Mouse (Mus musculus) MEL (cell line): ENCODE measurements around the gene Ripply1. TPM values are rescaled to one million over a fixed set of nuclear protein-coding genes. Genes with fewer than 3 reads are reported as not detected.

Experiments used
- DNase-seq: peaks from one replicate; pipeline ENCODE4 v3.0.0; 2011; ENCODE audit warnings: low read depth, low spot score
- H3K27ac ChIP-seq: 2 replicates; pipeline ENCODE4 v1.5.1; 2012; ENCODE audit warnings: low read depth, mild to moderate bottlenecking, control low read depth, low read length, moderate library complexity; ENCODE audit not compliant: control insufficient read depth
- H3K27me3 ChIP-seq, 2 experiments: fragments of 150-350 bp in 1 of 2; sonication (generic) in 1 of 2; 2 replicates each; pipeline ENCODE4 v1.6.1; 2012; ENCODE audit warnings: low read length in 2 of 2, mild to moderate bottlenecking in 2 of 2, improper control_type of control experiment in 1 of 2, moderate library complexity in 1 of 2; ENCODE audit not compliant: insufficient read depth in 2 of 2, control insufficient read depth in 1 of 2
- H3K36me3 ChIP-seq, 2 experiments: 2 replicates each; pipeline ENCODE4 v1.6.1; 2012 to 2014; ENCODE audit warnings: low read length in 2 of 2, improper control_type of control experiment in 1 of 2, inconsistent platforms in 1 of 2, mild to moderate bottlenecking in 1 of 2; ENCODE audit not compliant: insufficient read depth in 2 of 2, control insufficient read depth in 1 of 2
- H3K4me1 ChIP-seq, 2 experiments: fragments of 150-350 bp in 1 of 2; sonication (generic) in 1 of 2; 2 replicates each; pipeline ENCODE4 v1.6.1; 2012; ENCODE audit warnings: low read length in 2 of 2, improper control_type of control experiment in 1 of 2, mild to moderate bottlenecking in 1 of 2; ENCODE audit not compliant: insufficient read depth in 2 of 2, control insufficient read depth in 1 of 2
- H3K4me3 ChIP-seq, 2 experiments: fragments of 150-350 bp in 1 of 2; sonication (generic) in 1 of 2; 2 replicates each; pipeline ENCODE4 v1.5.1; 2012; ENCODE audit warnings: low read depth in 2 of 2, low read length in 2 of 2, mild to moderate bottlenecking in 2 of 2, moderate library complexity in 2 of 2, control low read depth in 1 of 2, improper control_type of control experiment in 1 of 2; ENCODE audit not compliant: control insufficient read depth in 1 of 2, insufficient read depth in 1 of 2
- H3K79me2 ChIP-seq: 2 replicates; pipeline ENCODE4 v1.6.1; 2012; ENCODE audit warnings: mild to moderate bottlenecking, low read length, moderate library complexity; ENCODE audit not compliant: control insufficient read depth, poor library complexity, insufficient read depth
- H3K9ac ChIP-seq: 2 replicates; pipeline ENCODE4 v1.6.1; 2012; ENCODE audit warnings: low read depth, mild to moderate bottlenecking, control low read depth, low read length, moderate library complexity; ENCODE audit not compliant: control insufficient read depth, poor library complexity, severe bottlenecking
- H3K9me3 ChIP-seq: fragments of 150-350 bp; sonication (generic); replicated peaks from 2 replicates; pipeline ENCODE4 v1.6.1; 2012; ENCODE audit warnings: mild to moderate bottlenecking, low read length, improper control_type of control experiment, moderate library complexity; ENCODE audit not compliant: insufficient read depth
- CHD1 ChIP-seq: IDR thresholded peaks from 2 replicates; pipeline ENCODE4 v1.6.1; 2012; ENCODE audit warnings: low read depth, mild to moderate bottlenecking, inconsistent platforms, low read length, improper control_type of control experiment
- CHD2 ChIP-seq: IDR thresholded peaks from 2 replicates; pipeline ENCODE4 v1.6.1; 2011; ENCODE audit warnings: low read length, improper control_type of control experiment
- ELF1 ChIP-seq: IDR thresholded peaks from 2 replicates; pipeline ENCODE4 v1.6.1; 2014; ENCODE audit warnings: low read depth, mild to moderate bottlenecking, inconsistent platforms, low read length, improper control_type of control experiment, moderate library complexity
- GABPA ChIP-seq: IDR thresholded peaks from 2 replicates; pipeline ENCODE4 v1.6.1; 2012; ENCODE audit warnings: low read depth, mild to moderate bottlenecking, inconsistent platforms, low read length, improper control_type of control experiment, moderate library complexity
- GATA1 ChIP-seq: IDR thresholded peaks from 2 replicates; pipeline ENCODE4 v1.6.1; 2011; ENCODE audit warnings: low read depth, low read length, improper control_type of control experiment
- JUND ChIP-seq: IDR thresholded peaks from 2 replicates; pipeline ENCODE4 v1.6.1; 2011; ENCODE audit warnings: low read depth, mild to moderate bottlenecking, improper control_type of control experiment, low read length
- KAT2A ChIP-seq: conservative IDR thresholded peaks from 2 replicates; pipeline ENCODE4 v1.6.1; 2012; ENCODE audit warnings: low read depth, low read length, improper control_type of control experiment, inconsistent platforms
- MAFK ChIP-seq: IDR thresholded peaks from 2 replicates; pipeline ENCODE4 v1.6.1; 2011; ENCODE audit warnings: low read depth, mild to moderate bottlenecking, low read length, improper control_type of control experiment, borderline replicate concordance
- MEF2A ChIP-seq: IDR thresholded peaks from 2 replicates; pipeline ENCODE4 v1.6.1; 2014; ENCODE audit warnings: low read depth, mild to moderate bottlenecking, inconsistent platforms, low read length, improper control_type of control experiment; ENCODE audit not compliant: poor library complexity, insufficient replicate concordance, severe bottlenecking; ENCODE audit errors: extremely low read depth
- MXI1 ChIP-seq: IDR thresholded peaks from 2 replicates; pipeline ENCODE4 v1.6.1; 2011; ENCODE audit warnings: mild to moderate bottlenecking, low read depth, low read length, improper control_type of control experiment
- MYB ChIP-seq: IDR thresholded peaks from 2 replicates; pipeline ENCODE4 v1.6.1; 2011; ENCODE audit warnings: mild to moderate bottlenecking, low read depth, low read length, improper control_type of control experiment
- POLR2A ChIP-seq, 2 experiments: IDR thresholded peaks; 2 replicates each; pipeline ENCODE4 v1.6.1; 2011 to 2012; ENCODE audit warnings: low read length in 2 of 2, mild to moderate bottlenecking in 2 of 2, control low read depth in 1 of 2, improper control_type of control experiment in 1 of 2, low read depth in 1 of 2, moderate library complexity in 1 of 2; ENCODE audit not compliant: control insufficient read depth in 1 of 2, insufficient read depth in 1 of 2, poor library complexity in 1 of 2
- POLR2AphosphoS2 ChIP-seq: IDR thresholded peaks from 2 replicates; pipeline ENCODE4 v1.6.1; 2011; ENCODE audit warnings: low read length, improper control_type of control experiment
- RCOR1 ChIP-seq: IDR thresholded peaks from 2 replicates; pipeline ENCODE4 v1.6.1; 2012; ENCODE audit warnings: low read depth, mild to moderate bottlenecking, inconsistent platforms, low read length, improper control_type of control experiment
- SIN3A ChIP-seq: IDR thresholded peaks from 2 replicates; pipeline ENCODE4 v1.6.1; 2012; ENCODE audit warnings: low read length, improper control_type of control experiment, inconsistent platforms
- SMC3 ChIP-seq: IDR thresholded peaks from 2 replicates; pipeline ENCODE4 v1.6.1; 2011; ENCODE audit warnings: low read depth, low read length, improper control_type of control experiment
- TAL1 ChIP-seq: IDR thresholded peaks from 2 replicates; pipeline ENCODE4 v1.6.1; 2012; ENCODE audit warnings: mild to moderate bottlenecking, inconsistent platforms, low read length, moderate library complexity, mixed read lengths
- TBP ChIP-seq: IDR thresholded peaks from 2 replicates; pipeline ENCODE4 v1.8.0; 2011; ENCODE audit warnings: low read depth, low read length, improper control_type of control experiment
- USF2 ChIP-seq, 2 experiments: IDR thresholded peaks; 2 replicates each; pipeline ENCODE4 v1.6.1; 2011 to 2012; ENCODE audit warnings: improper control_type of control experiment in 2 of 2, low read length in 2 of 2, borderline replicate concordance in 1 of 2, inconsistent platforms in 1 of 2, low read depth in 1 of 2, mild to moderate bottlenecking in 1 of 2; ENCODE audit not compliant: insufficient read depth in 1 of 2
- ZC3H11A ChIP-seq: IDR thresholded peaks from 2 replicates; pipeline ENCODE4 v1.6.1; 2012; ENCODE audit warnings: low read depth, mild to moderate bottlenecking, inconsistent platforms, low read length, improper control_type of control experiment
- ZNF384 ChIP-seq: IDR thresholded peaks from 2 replicates; pipeline ENCODE4 v1.6.1; 2012; ENCODE audit warnings: low read depth, mild to moderate bottlenecking, inconsistent platforms, low read length, improper control_type of control experiment
- polyA plus RNA-seq, 2 experiments: library from polyadenylated mRNA; stranded (reverse) in 1 of 2; unstranded in 1 of 2; fragments of >175 nt in 1 of 2; fragments of >200 nt in 1 of 2; gene quantifications; 2 replicates each; pipeline versions ENCODE4 v1.2.1 to v1.2.4; 2012; ENCODE audit warnings: low replicate concordance in 2 of 2, low read depth in 1 of 2; ENCODE audit not compliant: insufficient read length in 2 of 2, insufficient read depth in 1 of 2, missing spikeins in 1 of 2
- total RNA-seq: library from RNA; depleted of rRNA; stranded (reverse); fragments of 300-350 nt; gene quantifications from 2 replicates; pipeline ENCODE4 v1.2.3, GENCODE M21; 2012

Ripply1 gene
- total and polyA plus RNA-seq, 3 experiments, result not detected

GRCm38 (mm10) chrX:139780988-139781387 lies 1.2 kb downstream of the Ripply1 start (continued):
- TF ChIP-seq RCOR1, result peak; percentile 36; the same call in 1 of the 2 replicates
- TF ChIP-seq MEF2A, result no peak
- TF ChIP-seq MXI1, result peak; percentile 80
- no peak for TF ChIP-seq GABPA
- no peak for TF ChIP-seq KAT2A
- TF ChIP-seq ZC3H11A, result no peak
- TF ChIP-seq CHD2, result no peak; the same call in 1 of the 2 replicates
- no peak for TF ChIP-seq USF2 (IDR thresholded peaks at IDR 0.05; ENCODE audit: borderline replicate concordance in 1 of 2, insufficient read depth in 1 of 2, low read depth in 1 of 2, low read length in 2 of 2)
- TF ChIP-seq JUND, result no peak
- 0 out of 2 replicates have a peak, but pooled peaks have one; percentile 27 for TF ChIP-seq MYB
- no peak for TF ChIP-seq MAFK

- no peak for DNase-seq
- peaks cover 0 to 13% of the 10 kb centered on the region in 2 experiments; a peak in 2 of 4 replicates for H3K36me3 ChIP-seq
- no peak for TF ChIP-seq TBP
- no peak for TF ChIP-seq CHD1
- TF ChIP-seq GATA1, result no peak
- no peak for TF ChIP-seq TAL1
- no peak for TF ChIP-seq ZNF384
- TF ChIP-seq POLR2A (IDR thresholded peaks at IDR 0.05; ENCODE audit: control insufficient read depth in 1 of 2, insufficient read depth in 1 of 2, low read depth in 1 of 2, low read length in 2 of 2, poor library complexity in 1 of 2), result no peak
- TF ChIP-seq RCOR1, result no peak
- no peak for TF ChIP-seq JUND
- no peak for TF ChIP-seq MYB
- no peak for TF ChIP-seq ELF1
- no peak for TF ChIP-seq ZC3H11A
- TF ChIP-seq SMC3, result no peak
- TF ChIP-seq SIN3A, result no peak
- no peak for TF ChIP-seq POLR2AphosphoS2
- no peak overlapping the region for H3K27ac ChIP-seq
- H3K9me3 ChIP-seq, result no peaks in the 10 kb centered on the region
- no peak overlapping the region for H3K9ac ChIP-seq
- no peaks in the 10 kb centered on the region; the same call in 1 of the 2 replicates for H3K79me2 ChIP-seq
- no peak overlapping the region for H3K4me3 ChIP-seq
- H3K27me3 ChIP-seq, result no peaks in the 10 kb centered on the region
- peaks cover 7 to 24% of the 10 kb centered on the region in 2 experiments; a peak in 3 of 4 replicates for H3K4me1 ChIP-seq
These were observed 2.8 kb downstream of the Ripply1 start for GRCm38 (mm10) chrX:139779401-139779800.
